Mouse (Mus musculus) CH12.LX (cell line): ENCODE results near the gene Fgfr2.

Source experiments
- CTCF ChIP-seq, 2 experiments: IDR thresholded peaks in 1 of 2; conservative IDR thresholded peaks in 1 of 2; 2 replicates each; pipeline ENCODE4 v1.5.1; 2011 to 2012; ENCODE audit warnings: low read depth in 2 of 2, low read length in 2 of 2, improper control_type of control experiment in 1 of 2, inconsistent platforms in 1 of 2, mild to moderate bottlenecking in 1 of 2, moderate library complexity in 1 of 2
- E2F4 ChIP-seq: IDR thresholded peaks from 2 replicates; pipeline ENCODE4 v1.6.1; 2011; ENCODE audit warnings: low read depth, low read length, improper control_type of control experiment; ENCODE audit not compliant: insufficient replicate concordance
- EP300 ChIP-seq: IDR thresholded peaks from 2 replicates; pipeline ENCODE4 v1.6.1; 2011; ENCODE audit warnings: low read length, improper control_type of control experiment
- IRF4 ChIP-seq: IDR thresholded peaks from 2 replicates; pipeline ENCODE4 v1.6.1; 2014; ENCODE audit warnings: low read depth, mild to moderate bottlenecking, inconsistent platforms, low read length, improper control_type of control experiment
- MAX ChIP-seq: IDR thresholded peaks from 2 replicates; pipeline ENCODE4 v1.6.1; 2011; ENCODE audit warnings: low read length, improper control_type of control experiment
- MAZ ChIP-seq: IDR thresholded peaks from 2 replicates; pipeline ENCODE4 v1.6.1; 2012; ENCODE audit warnings: low read depth, mild to moderate bottlenecking, inconsistent platforms, low read length, improper control_type of control experiment, moderate library complexity
- NRF1 ChIP-seq: IDR thresholded peaks from 2 replicates; pipeline ENCODE4 v1.6.1; 2014; ENCODE audit warnings: low read depth, mild to moderate bottlenecking, inconsistent platforms, low read length, improper control_type of control experiment, moderate library complexity
- POLR2A ChIP-seq: IDR thresholded peaks from 2 replicates; pipeline ENCODE4 v1.6.1; 2011; ENCODE audit warnings: low read depth, mild to moderate bottlenecking, improper control_type of control experiment, low read length
- TCF12 ChIP-seq: IDR thresholded peaks from 2 replicates; pipeline ENCODE4 v1.6.1; 2014; ENCODE audit warnings: low read depth, mild to moderate bottlenecking, inconsistent platforms, low read length, improper control_type of control experiment
- UBTF ChIP-seq: IDR thresholded peaks from 2 replicates; pipeline ENCODE4 v1.6.1; 2012; ENCODE audit warnings: low read depth, mild to moderate bottlenecking, inconsistent platforms, low read length, improper control_type of control experiment, moderate library complexity
- USF1 ChIP-seq: IDR thresholded peaks from 2 replicates; pipeline ENCODE4 v1.6.1; 2014; ENCODE audit warnings: low read depth, mild to moderate bottlenecking, inconsistent platforms, low read length, improper control_type of control experiment

DNA sequence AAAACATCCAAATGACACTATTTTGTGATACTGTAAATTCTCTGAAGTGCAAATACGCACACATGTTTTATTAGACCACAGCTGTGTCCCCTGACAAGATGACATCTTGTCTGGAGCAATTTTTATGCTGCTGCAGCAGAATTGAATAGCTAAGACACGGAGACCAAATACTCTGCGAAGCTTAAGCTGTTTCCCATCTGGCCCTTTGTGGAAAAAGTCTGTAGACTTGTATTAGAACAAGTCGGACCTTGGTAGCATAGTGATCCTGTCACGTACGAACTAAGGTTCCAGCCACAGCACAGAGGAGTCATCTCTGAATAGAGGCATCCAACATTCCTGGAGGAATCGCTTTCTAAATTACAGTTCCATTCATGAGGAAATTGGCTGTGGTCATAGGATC, 2138.9 kb downstream of the Fgfr2 start:
- no peak for TF ChIP-seq E2F4
- TF ChIP-seq IRF4: no peak
- no peak for TF ChIP-seq MAX
- TF ChIP-seq USF1: no peak
- no peak for TF ChIP-seq CTCF (conservative IDR thresholded peaks at IDR 0.05 in 1 of 2, IDR thresholded peaks at IDR 0.05 in 1 of 2; ENCODE audit: low read depth in 2 of 2, low read length in 2 of 2)
- no peak for TF ChIP-seq POLR2A
- no peak for TF ChIP-seq EP300
- no peak for TF ChIP-seq MAZ
- TF ChIP-seq UBTF: no peak
- no peak for TF ChIP-seq TCF12
- no peak for TF ChIP-seq NRF1
